Mouse (Mus musculus) CH12.LX (cell line): Measurements from ENCODE around the gene Acot7. TPM values are rescaled to one million over a fixed set of nuclear protein-coding genes. Genes with fewer than 3 reads are reported as not detected.

Experiments
- DNase-seq: peaks from one replicate; pipeline ENCODE4 v3.0.0-alpha.2; 2013; ENCODE audit errors: extremely low read depth
- H3K27ac ChIP-seq: 2 replicates; pipeline ENCODE4 v1.5.1; 2012; ENCODE audit warnings: low read depth, mild to moderate bottlenecking, control low read depth, moderate library complexity; ENCODE audit not compliant: insufficient read depth
- H3K27me3 ChIP-seq: replicated peaks from 2 replicates; pipeline ENCODE3; 2012; ENCODE audit warnings: inconsistent platforms
- H3K36me3 ChIP-seq, 2 experiments: replicated peaks in 1 of 2; 2 replicates each; pipeline versions ENCODE3 to v1.6.1; 2012; ENCODE audit warnings: inconsistent platforms in 1 of 2, low read length in 1 of 2, mild to moderate bottlenecking in 1 of 2, mixed read lengths in 1 of 2, moderate library complexity in 1 of 2; ENCODE audit not compliant: control insufficient read depth in 1 of 2, insufficient read depth in 1 of 2
- H3K4me1 ChIP-seq, 2 experiments: 2 replicates each; pipeline ENCODE4 v1.6.1; 2012; ENCODE audit warnings: inconsistent platforms in 1 of 2, moderate library complexity in 1 of 2; ENCODE audit not compliant: insufficient read depth in 2 of 2, control insufficient read depth in 1 of 2
- H3K4me2 ChIP-seq: 2 replicates; pipeline ENCODE4 v1.6.1; 2012; ENCODE audit warnings: low read depth, mild to moderate bottlenecking, control low read depth; ENCODE audit not compliant: poor library complexity, insufficient read depth, severe bottlenecking
- H3K4me3 ChIP-seq, 3 experiments: fragments of 150-350 bp in 1 of 3; sonication (generic) in 1 of 3; replicated peaks in 1 of 3; 2 replicates each; pipeline versions ENCODE3 to v1.5.1; 2011 to 2012; ENCODE audit warnings: low read depth in 2 of 3, low read length in 2 of 3, mild to moderate bottlenecking in 2 of 3, moderate library complexity in 2 of 3, control low read depth in 1 of 3, improper control_type of control experiment in 1 of 3, inconsistent platforms in 1 of 3, mixed read lengths in 1 of 3; ENCODE audit not compliant: poor library complexity in 1 of 3
- H3K79me2 ChIP-seq: replicated peaks from 2 replicates; pipeline ENCODE4 v1.6.1; 2012; ENCODE audit warnings: mild to moderate bottlenecking, moderate library complexity; ENCODE audit not compliant: control insufficient read depth, poor library complexity, insufficient read depth, severe bottlenecking; ENCODE audit errors: extremely low read depth
- H3K9ac ChIP-seq: 2 replicates; pipeline ENCODE4 v1.6.1; 2012; ENCODE audit warnings: low read depth, mild to moderate bottlenecking, control low read depth, moderate library complexity; ENCODE audit not compliant: insufficient read depth
- H3K9me3 ChIP-seq: replicated peaks from 2 replicates; pipeline ENCODE3; 2012; ENCODE audit warnings: low read length, inconsistent platforms, mixed read lengths
- BHLHE40 ChIP-seq: IDR thresholded peaks from 2 replicates; pipeline ENCODE4 v1.6.1; 2011; ENCODE audit warnings: mild to moderate bottlenecking, low read depth, low read length, improper control_type of control experiment
- CHD1 ChIP-seq: IDR thresholded peaks from 2 replicates; pipeline ENCODE4 v1.6.1; 2012; ENCODE audit warnings: low read depth, low read length, improper control_type of control experiment, inconsistent platforms
- CHD2 ChIP-seq: IDR thresholded peaks from 2 replicates; pipeline ENCODE4 v1.6.1; 2011; ENCODE audit warnings: low read length, improper control_type of control experiment
- E2F4 ChIP-seq: IDR thresholded peaks from 2 replicates; pipeline ENCODE4 v1.6.1; 2011; ENCODE audit warnings: low read depth, low read length, improper control_type of control experiment; ENCODE audit not compliant: insufficient replicate concordance
- EP300 ChIP-seq: IDR thresholded peaks from 2 replicates; pipeline ENCODE4 v1.6.1; 2011; ENCODE audit warnings: low read length, improper control_type of control experiment
- ETS1 ChIP-seq: conservative IDR thresholded peaks from 2 replicates; pipeline ENCODE4 v1.6.1; 2012; ENCODE audit warnings: low read depth, mild to moderate bottlenecking, inconsistent platforms, low read length, improper control_type of control experiment, moderate library complexity
- JUND ChIP-seq: conservative IDR thresholded peaks from 2 replicates; pipeline ENCODE4 v1.6.1; 2011; ENCODE audit warnings: low read depth, low read length, improper control_type of control experiment
- MAFK ChIP-seq: IDR thresholded peaks from 2 replicates; pipeline ENCODE4 v1.6.1; 2011; ENCODE audit warnings: low read length, improper control_type of control experiment; ENCODE audit not compliant: insufficient replicate concordance
- MAX ChIP-seq: IDR thresholded peaks from 2 replicates; pipeline ENCODE4 v1.6.1; 2011; ENCODE audit warnings: low read length, improper control_type of control experiment
- MAZ ChIP-seq: IDR thresholded peaks from 2 replicates; pipeline ENCODE4 v1.6.1; 2012; ENCODE audit warnings: low read depth, mild to moderate bottlenecking, inconsistent platforms, low read length, improper control_type of control experiment, moderate library complexity
- MEF2A ChIP-seq: IDR thresholded peaks from 2 replicates; pipeline ENCODE4 v1.6.1; 2014; ENCODE audit warnings: low read depth, mild to moderate bottlenecking, inconsistent platforms, low read length, improper control_type of control experiment, borderline replicate concordance
- MXI1 ChIP-seq: IDR thresholded peaks from 2 replicates; pipeline ENCODE4 v1.6.1; 2011; ENCODE audit warnings: mild to moderate bottlenecking, low read depth, low read length, improper control_type of control experiment
- NRF1 ChIP-seq: IDR thresholded peaks from 2 replicates; pipeline ENCODE4 v1.6.1; 2014; ENCODE audit warnings: low read depth, mild to moderate bottlenecking, inconsistent platforms, low read length, improper control_type of control experiment, moderate library complexity
- PAX5 ChIP-seq: IDR thresholded peaks from 2 replicates; pipeline ENCODE4 v1.6.1; 2012; ENCODE audit warnings: low read length, inconsistent platforms, mixed read lengths
- POLR2A ChIP-seq: IDR thresholded peaks from 2 replicates; pipeline ENCODE4 v1.6.1; 2011; ENCODE audit warnings: low read depth, mild to moderate bottlenecking, improper control_type of control experiment, low read length
- RCOR1 ChIP-seq: conservative IDR thresholded peaks from 2 replicates; pipeline ENCODE4 v1.6.1; 2012; ENCODE audit warnings: low read depth, mild to moderate bottlenecking, inconsistent platforms, low read length, improper control_type of control experiment
- SIN3A ChIP-seq: IDR thresholded peaks from 2 replicates; pipeline ENCODE4 v1.6.1; 2012; ENCODE audit warnings: low read length, improper control_type of control experiment, inconsistent platforms
- SMC3 ChIP-seq: IDR thresholded peaks from 2 replicates; pipeline ENCODE4 v1.6.1; 2011; ENCODE audit warnings: low read depth, low read length, improper control_type of control experiment
- USF1 ChIP-seq: IDR thresholded peaks from 2 replicates; pipeline ENCODE4 v1.6.1; 2014; ENCODE audit warnings: low read depth, mild to moderate bottlenecking, inconsistent platforms, low read length, improper control_type of control experiment
- USF2 ChIP-seq: conservative IDR thresholded peaks from 2 replicates; pipeline ENCODE4 v1.6.1; 2011; ENCODE audit warnings: low read depth, low read length, improper control_type of control experiment
- dilution Hi-C: fragments of 300-500 bp; cut with MboI; formaldehyde crosslinking; loops from 2 replicates; pipeline ENCODE4 v1.14.3; 2020; ENCODE audit warnings: low sequenced_read_pairs; ENCODE audit not compliant: extremely low pct_unique_long_range_greater_than_20kb, extremely low pct_ligation_motif_present
- in situ Hi-C: fragments of 300-500 bp; cut with MboI; formaldehyde crosslinking; loops from 3 replicates; pipeline ENCODE4 v1.14.3; 2019; ENCODE audit warnings: low sequenced_read_pairs, low pct_ligation_motif_present, low pct_unique_long_range_greater_than_20kb, mixed read lengths
- polyA plus RNA-seq: library from polyadenylated mRNA; unstranded; fragments of >175 nt; gene quantifications from 2 replicates; pipeline ENCODE4 v1.2.1, GENCODE M21; 2012; ENCODE audit warnings: low read depth; ENCODE audit not compliant: insufficient read length
- total RNA-seq, 2 experiments: library from RNA; depleted of rRNA; stranded (reverse); fragments of 300-350 nt in 1 of 2; fragments of >200 nt in 1 of 2; gene quantifications; 2 replicates each; pipeline ENCODE4 v1.2.3; 2012 to 2014

The Acot7 gene
- total and polyA plus RNA-seq, 3 experiments, result 29.0 to 71.1 (median 61.6) TPM

GRCm38 (mm10) chr4:152270599-152270998, 92.7 kb downstream of the Acot7 start:
- DNase-seq, result no peak
- Histone ChIP-seq H3K27me3 (no peaks in the 10 kb centered on the region), H3K9me3 (no peaks in the 10 kb centered on the region), H3K4me2 (no peak overlapping the region), H3K4me3 (no peak overlapping the region), H3K4me1 (peaks cover 45 to 70% of the 10 kb centered on the region in 2 experiments), H3K79me2 (no peaks in the 10 kb centered on the region), H3K9ac (no peak overlapping the region), H3K27ac (peak overlapping the region; percentile 15; the same call in 1 of the 2 replicates), H3K36me3 (peaks cover 0 to 25% of the 10 kb centered on the region in 2 experiments)
- in situ Hi-C loops, result no loop called here
- dilution Hi-C loops, result no loop called here
- TF ChIP-seq EP300 (no peak), MAFK (no peak), ETS1 (no peak), MEF2A (no peak), SIN3A (no peak), MAX (no peak), E2F4 (no peak), MAZ (no peak), POLR2A (no peak), CHD1 (no peak), NRF1 (no peak), PAX5 (no peak), USF1 (no peak)

DNA sequence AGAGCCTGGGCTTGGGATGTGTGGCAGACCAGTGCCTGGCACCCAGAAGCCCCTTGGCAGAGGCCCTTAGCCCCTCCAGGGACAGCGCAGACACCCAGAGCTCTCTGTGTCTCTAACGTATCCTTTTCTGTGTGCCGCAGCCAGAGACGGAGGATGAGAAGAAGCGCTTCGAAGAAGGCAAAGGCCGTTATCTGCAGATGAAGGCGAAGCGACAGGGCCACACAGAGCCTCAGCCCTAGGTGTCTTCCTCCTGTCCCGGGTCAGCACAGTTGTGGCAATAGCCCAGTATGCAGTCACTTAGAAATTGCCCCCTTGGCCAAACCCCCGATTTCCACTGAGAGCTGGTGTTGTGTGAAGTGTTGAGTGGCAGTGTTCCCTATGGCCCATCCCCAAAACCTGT, 93.4 kb downstream of the Acot7 start:
- H3K27me3 ChIP-seq, result no peaks in the 10 kb centered on the region
- H3K36me3 ChIP-seq, result peaks cover 0 to 21% of the 10 kb centered on the region in 2 experiments
- H3K27ac ChIP-seq, result no peak overlapping the region
- dilution Hi-C loops (no loop called here), in situ Hi-C loops (no loop called here)
- no peaks in the 10 kb centered on the region for H3K79me2 ChIP-seq
- DNase-seq, result no peak
- no peak overlapping the region for H3K4me2 ChIP-seq
- no peak overlapping the region for H3K4me3 ChIP-seq
- peaks cover 45 to 63% of the 10 kb centered on the region in 2 experiments for H3K4me1 ChIP-seq
- no peaks in the 10 kb centered on the region for H3K9me3 ChIP-seq
- no peak overlapping the region for H3K9ac ChIP-seq
- TF ChIP-seq BHLHE40 (no peak), MXI1 (no peak), CHD2 (no peak), POLR2A (no peak), RCOR1 (no peak), SMC3 (no peak), NRF1 (no peak), E2F4 (no peak), ETS1 (no peak), USF2 (no peak), JUND (no peak)
